Mouse (Mus musculus): ENCODE data around the gene Ppp1r12b.

Gene Ppp1r12b

GRCm38 (mm10) chr1:134955637-134956176 is at the start of gene Ppp1r12b:
Gene Ppp1r12b, minus strand, starts transcription at chr1:134955942.
- peak; percentile 92 for DNase-seq (ENCODE audit: low read depth, low spot score)

DNA sequence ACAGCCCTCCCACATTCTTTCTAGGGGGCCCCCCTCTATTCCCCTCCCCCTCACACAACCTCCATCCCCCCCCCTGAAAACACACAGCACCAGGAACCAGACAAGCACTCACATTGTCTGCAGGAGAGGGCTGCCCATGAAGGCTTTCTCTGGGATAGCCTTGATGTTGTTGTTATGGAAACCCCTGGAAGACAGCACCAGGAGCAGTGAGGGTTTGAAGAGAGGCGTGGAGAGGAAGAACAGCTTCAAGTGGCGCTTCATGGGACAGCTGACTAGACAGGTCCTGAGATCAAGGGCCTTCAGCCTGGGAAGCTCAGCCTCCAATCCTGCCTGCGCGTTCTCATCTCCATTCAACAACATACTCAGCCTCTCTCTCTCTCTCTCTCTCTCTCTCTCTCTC is 47.6 kb upstream of the Ppp1r12b start:
- no peak for DNase-seq (ENCODE audit: low read depth, low spot score)

DNA sequence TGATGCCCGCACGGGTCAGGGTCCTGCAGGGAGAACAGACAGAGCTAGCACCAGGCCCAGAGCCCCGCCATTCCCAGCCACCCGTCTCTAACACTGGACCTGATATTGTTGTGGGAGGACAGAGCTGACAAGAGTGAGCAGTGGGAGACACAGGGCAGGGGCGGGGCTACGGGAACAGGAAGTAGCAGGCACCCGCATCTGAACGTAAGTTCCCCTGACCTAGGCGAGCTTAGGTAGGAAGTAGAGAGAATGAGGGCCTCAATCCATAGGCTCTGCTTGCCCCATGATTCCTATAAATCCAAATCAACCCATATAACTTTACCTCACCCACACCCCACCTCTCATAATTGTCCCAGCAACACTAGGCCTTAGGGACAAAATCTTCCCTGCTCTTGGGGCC is 44.8 kb upstream of the Ppp1r12b start:
- no peak for DNase-seq (ENCODE audit: low read depth, low spot score)

DNA sequence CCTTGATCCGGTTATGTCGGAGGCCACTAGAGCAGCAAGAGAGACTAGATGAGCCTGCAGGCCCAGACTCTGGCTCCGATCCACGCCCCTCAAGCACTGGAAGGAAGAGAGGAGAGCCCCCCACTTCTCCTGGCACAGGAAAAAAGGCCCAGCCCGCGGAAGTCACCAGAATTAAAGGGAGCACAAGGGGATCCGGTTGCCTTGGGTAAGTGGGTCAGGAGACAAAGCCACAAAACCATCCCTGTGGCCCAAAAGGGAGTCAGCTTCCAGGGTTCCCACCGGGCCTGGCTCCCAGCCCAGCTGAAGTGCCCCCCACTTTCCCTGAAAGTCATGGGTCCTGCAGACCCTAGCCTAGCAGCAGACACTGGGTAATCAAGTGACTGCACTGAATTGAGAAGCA is 42.5 kb upstream of the Ppp1r12b start:
- no peak for DNase-seq (ENCODE audit: low read depth, low spot score)

DNA sequence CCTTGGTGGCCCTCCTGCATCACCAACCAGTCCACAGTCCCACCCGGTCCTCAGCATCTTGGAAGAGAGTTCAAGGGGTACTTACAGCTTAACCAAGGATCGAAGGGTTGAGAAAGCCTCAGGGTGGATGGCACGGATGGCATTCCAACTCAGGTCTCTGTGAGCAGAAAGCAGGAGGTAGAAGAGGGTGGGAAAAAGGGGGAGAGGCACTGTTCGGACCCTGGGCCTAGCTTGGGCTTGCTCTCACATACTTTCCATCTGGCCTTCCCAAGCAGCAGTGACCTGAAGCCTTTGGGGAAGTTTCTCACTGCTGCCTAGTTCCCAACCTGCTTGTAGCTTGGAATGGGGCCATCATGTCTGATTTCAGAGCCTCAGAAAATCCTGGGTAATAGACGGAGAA is 41.8 kb upstream of the Ppp1r12b start:
- DNase-seq (ENCODE audit: low read depth, low spot score), result no peak

DNA sequence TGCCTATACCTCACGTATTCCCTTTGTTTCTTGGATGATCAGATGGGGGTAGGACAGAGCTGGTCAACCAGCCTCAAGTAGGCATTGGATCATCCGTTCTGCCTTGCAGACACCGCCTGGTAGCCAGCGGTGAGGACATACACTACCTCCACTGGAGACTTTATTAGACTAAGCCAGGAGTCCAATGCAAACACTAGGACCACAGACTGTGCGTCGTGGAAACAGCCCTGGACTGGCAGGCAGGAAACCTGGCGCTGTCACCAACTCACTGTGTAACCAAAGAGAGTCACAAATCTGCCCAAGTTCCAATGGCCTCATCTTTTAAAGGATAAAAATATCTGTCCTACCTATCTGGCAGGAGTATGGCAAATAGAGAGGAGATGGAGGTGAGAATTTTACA is 40.7 kb upstream of the Ppp1r12b start:
- no peak for DNase-seq (ENCODE audit: low read depth, low spot score)

DNA sequence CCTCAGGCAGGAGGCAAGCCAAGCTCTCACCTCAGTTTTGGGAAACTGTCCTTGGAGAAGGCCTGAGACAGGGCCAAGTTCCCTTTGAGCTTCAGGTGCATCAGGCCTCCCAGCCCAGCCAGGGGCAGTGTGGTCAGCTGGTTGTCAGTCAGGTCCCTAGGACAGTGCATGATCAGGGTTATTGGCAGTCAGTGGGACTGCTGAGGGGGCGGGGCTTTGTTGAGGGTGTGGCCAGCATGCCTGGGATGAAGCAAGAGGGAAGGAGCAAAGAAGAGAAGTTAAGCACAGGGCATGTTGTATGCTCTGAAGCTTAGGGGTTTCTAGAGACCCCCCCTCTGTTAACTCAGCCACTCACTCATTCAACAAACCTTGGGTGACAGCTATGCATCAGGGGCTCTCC is 40.2 kb upstream of the Ppp1r12b start:
- DNase-seq (ENCODE audit: low read depth, low spot score), result no peak

GRCm38 (mm10) chr1:134995437-134995836 is 39.7 kb upstream of the Ppp1r12b start:
- no peak for DNase-seq (ENCODE audit: low read depth, low spot score)

GRCm38 (mm10) chr1:134994739-134995138 is 39.0 kb upstream of the Ppp1r12b start:
- DNase-seq (ENCODE audit: low read depth, low spot score), result no peak

GRCm38 (mm10) chr1:134992046-134992645 is 36.4 kb upstream of the Ppp1r12b start:
- DNase-seq (ENCODE audit: low read depth, low spot score), result no peak

DNA sequence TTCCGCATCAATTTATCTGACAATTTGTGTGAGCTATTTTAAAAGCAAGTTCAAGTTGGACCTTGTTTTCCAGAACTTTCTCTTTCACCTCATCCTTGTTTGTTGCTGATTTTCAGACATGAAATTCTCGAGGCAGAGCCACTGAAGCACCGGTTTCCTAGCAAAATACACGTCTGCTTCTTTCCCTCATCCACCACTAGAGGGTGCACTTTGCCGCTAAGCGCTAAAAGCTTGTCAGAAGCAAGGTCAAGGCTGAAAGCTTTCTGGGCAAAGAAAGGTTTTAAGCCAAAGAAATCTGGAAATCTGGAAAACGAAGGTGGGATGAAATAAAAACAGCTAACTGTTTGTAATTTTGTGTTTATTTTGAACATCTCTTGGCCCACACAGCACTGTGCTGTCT is 33.6 kb upstream of the Ppp1r12b start:
- peak; percentile 75 for DNase-seq (ENCODE audit: low read depth, low spot score)

DNA sequence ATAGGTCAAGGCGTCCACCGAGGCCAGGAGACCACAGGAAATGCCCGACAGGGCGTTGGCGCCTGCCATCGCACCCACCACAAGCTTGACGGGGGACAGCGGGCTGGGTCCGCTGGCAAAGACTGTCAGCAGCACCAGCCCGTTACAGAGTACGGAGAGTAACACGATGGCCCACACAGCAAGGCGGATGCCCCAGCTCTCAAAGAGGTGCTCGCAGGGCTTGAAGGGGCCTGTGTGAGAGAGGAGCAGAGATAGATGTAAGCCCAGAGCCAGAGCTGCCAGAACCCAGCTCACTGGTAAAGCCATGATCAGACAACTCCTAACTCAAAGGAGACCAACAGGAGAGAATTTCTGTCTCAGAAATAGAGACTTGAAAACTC is 32.2 kb upstream of the Ppp1r12b start:
- DNase-seq (ENCODE audit: low read depth, low spot score), result no peak

DNA sequence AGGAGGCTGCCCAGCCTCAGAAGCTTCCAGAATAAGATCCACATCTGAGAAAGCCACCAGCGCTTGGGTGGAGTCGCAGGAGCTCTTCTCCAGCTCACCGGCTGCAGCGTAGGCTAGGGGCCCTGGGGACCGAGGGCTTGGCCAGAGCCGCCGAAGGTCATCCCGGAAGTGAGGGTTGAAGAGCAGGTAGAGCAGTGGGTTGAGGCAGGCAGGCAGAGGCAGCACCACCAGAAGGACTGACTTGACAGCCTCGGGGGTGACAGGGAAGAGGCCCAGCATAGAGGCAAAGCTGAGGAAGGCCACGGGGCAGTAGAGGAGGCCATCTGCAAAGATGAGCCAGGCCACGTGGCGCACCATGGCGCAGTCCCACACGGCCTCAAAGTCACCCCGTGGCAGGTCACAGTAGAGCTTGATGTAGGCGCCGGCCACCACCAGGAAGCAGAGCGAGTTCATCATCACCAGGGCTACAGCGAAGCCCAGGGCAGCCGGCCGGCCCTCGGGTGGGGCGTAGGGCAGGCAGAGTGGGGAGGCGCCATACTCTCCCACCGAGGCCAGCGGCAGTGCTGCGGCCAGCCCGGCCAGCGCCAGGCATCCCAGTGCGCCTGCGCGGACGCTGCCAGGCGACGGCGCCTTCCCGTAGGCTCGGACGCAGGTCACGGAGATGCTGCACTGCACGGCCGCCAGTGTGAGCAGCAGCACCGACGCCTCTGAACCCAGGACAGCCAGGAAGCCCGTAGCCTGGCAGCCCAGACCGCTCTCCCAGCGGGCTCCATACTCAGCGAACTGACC is 31.6 kb upstream of the Ppp1r12b start:
- peak; percentile 64 for DNase-seq (ENCODE audit: low read depth, low spot score)

DNA sequence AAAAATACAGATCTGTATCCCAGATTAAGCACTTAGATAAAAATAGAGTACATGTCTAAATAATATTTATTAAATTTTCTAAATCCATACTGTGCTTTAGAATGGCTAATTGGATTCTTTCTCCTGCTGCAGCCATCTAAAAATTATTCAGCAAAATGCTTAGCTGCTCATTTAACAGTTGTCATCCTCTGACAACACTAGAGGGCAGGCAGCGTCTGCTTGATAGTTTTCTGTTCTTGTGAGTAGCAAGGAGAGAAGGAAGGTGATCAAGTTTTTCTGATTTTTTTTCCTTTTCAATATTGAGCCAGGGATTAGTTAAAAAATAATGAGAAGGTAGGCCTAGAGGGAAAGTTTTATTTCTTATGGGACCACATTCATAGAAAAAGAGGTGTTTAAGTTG is 17.2 kb upstream of the Ppp1r12b start:
- no peak for DNase-seq (ENCODE audit: low read depth, low spot score)

DNA sequence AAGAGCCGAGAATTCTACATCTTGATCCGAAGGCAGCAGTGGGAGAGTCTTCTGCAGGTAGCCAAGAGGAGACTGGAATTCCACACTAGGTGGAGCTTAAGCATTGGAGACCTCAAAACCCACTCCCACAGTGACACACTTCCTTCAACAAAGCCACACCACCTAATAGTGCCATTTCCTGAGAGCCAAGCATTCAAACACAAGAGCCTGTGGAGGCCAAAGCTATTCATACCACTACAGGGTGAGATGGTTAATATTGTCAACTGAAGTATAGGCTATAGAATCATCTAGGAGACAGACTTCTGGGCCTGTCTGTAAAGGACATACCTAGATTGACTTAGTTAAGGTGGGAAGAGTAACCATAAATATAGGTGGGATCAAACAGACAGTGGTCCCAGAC is 9.7 kb upstream of the Ppp1r12b start:
- no peak for DNase-seq (ENCODE audit: low read depth, low spot score)

- peak; percentile 74 for DNase-seq (ENCODE audit: low read depth, low spot score)
Observed at GRCm38 (mm10) chr1:134962821-134963220, 7.1 kb upstream of the Ppp1r12b start.

DNA sequence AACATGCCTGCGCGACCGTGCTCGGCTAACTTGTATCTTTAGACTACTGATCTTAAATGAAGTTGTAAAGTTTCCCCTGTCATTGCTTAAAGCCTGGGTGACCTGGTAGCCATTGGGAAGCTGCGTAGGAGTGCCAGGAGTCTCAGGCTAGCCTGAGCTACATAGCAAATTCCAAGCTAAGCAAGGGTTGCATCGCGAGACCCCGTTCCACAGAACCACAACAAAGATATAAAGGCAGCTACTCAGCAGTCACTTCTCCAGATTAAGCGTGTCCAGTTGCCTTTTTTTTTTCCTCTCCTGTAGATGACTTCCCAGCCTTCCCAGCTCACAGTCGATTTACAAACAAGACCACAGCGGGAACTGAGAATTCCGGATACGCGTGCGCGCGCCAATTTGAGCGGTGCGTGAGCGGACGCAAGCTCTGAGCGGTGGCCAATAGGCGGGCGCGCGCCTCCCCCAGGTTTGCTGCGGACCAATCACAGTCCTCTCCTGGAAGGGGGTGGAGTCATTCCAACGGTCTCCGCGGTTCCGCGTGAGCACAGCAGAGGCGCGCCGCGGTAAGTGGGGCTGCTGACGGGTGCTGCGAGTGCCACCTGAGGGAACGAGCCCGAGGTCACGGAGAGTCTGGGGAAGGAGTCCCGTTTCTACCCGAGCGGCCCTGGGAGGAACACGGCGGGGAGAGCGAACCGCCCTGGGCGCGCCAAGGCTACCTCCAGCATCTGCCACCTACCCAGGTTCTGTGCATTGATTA is 6.5 kb upstream of the Ppp1r12b start, which contains the start of gene Ube2t:
Gene Ube2t (plus strand): TSS at position 513 of the 751 bp plus-strand sequence.
- peak; percentile 96 for DNase-seq (ENCODE audit: low read depth, low spot score)

DNA sequence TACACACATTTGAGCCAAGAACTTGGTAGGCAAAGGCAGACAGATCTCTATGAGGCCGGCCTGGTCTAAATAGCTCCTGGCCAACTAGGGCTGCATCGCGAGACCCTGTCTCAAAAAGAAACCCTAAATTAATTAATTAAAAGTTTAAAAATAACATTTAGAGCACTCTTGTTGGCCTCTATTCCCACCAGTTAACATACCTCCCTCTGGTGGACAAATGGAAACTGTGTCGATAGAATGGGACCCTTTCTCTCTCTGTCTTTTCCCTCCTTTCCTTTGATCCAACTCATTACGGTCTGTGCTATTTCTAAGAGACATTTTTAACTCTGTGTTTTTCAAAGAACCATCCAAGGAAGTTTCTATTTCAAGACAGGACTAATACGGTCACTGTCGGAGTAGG is 4.9 kb upstream of the Ppp1r12b start:
- DNase-seq (ENCODE audit: low read depth, low spot score), result no peak

DNA sequence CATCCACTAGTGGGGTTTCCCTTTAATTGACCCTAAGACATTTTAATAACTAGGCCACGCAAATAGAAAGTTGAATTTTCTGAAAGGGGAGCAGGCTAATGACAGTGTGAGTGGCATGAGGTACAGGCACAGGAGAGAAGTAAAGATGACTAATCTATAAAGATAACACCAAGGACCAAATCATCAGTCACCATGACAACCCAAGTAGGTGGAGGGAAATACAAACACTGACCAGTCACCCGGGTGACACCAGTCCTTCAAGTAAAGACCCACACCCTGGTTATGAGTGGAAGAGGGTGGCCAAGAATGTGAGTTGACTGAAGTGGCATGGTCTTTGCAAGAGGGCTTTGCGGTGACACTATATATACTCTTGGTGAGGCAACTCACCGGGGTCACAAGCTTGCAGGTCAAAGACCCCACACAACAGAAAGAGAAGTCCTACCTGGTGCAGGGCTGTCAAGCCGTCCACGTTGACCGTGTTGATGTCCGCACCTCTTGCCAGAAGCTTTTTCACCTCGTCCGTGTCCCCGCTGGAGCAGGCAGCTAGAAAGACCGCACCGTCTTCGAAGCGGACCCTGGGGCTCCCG is 599 bp downstream of the Ppp1r12b start:
- DNase-seq (ENCODE audit: low read depth, low spot score), result peak; percentile 10

GRCm38 (mm10) chr1:134949946-134950345 is 5.8 kb downstream of the Ppp1r12b start:
- no peak for DNase-seq (ENCODE audit: low read depth, low spot score)

DNA sequence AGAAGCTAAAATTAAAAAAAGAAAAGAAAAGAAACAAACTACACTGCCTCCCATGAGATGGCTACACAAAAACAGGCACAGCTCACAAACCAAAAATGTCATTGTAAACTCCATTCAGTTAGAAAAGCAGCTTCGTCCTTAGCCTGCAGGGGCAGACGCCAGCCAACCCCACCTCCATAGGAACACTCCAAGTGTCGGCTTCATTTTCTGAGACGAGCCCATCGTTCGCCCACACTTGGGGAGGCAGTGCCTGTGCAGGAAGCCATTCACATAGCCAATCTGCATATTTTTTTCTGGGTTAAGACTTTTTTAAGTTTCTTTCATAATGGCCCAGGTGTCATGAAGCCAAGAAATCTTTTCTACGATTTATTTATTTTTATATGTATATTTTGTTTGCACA is 8.2 kb downstream of the Ppp1r12b start:
- no peak for DNase-seq (ENCODE audit: low read depth, low spot score)

DNA sequence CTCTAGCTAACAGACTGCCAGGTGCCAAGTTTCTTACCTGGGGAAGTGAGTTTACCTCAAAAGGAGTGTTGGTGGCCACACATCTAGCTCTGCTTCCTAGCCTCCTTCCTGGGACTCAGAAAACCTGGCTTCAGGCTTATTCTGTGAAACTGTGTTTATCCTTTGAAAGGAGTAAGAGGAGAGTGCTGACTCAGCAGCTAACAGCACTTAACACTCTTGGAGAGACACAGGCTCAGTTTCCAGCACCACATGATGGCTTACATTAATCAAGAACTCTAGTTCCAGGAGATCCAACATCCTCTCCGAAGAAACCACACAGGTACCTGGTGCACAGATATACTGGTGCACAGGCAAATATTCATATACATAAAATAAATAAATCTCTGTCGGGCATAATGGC is 12.8 kb downstream of the Ppp1r12b start:
- no peak for DNase-seq (ENCODE audit: low read depth, low spot score)
